Mouse (Mus musculus) T-cell, adult 2 months (primary cell): Measurements from ENCODE around the gene Ahdc1.
A peak's percentile ranks its signal among the peaks of the same experiment; 100 is the strongest.

Experiments used
- DNase-seq: peaks from one replicate; pipeline ENCODE4 v3.0.0; 2022; ENCODE audit warnings: low spot score

Ahdc1 gene

DNA sequence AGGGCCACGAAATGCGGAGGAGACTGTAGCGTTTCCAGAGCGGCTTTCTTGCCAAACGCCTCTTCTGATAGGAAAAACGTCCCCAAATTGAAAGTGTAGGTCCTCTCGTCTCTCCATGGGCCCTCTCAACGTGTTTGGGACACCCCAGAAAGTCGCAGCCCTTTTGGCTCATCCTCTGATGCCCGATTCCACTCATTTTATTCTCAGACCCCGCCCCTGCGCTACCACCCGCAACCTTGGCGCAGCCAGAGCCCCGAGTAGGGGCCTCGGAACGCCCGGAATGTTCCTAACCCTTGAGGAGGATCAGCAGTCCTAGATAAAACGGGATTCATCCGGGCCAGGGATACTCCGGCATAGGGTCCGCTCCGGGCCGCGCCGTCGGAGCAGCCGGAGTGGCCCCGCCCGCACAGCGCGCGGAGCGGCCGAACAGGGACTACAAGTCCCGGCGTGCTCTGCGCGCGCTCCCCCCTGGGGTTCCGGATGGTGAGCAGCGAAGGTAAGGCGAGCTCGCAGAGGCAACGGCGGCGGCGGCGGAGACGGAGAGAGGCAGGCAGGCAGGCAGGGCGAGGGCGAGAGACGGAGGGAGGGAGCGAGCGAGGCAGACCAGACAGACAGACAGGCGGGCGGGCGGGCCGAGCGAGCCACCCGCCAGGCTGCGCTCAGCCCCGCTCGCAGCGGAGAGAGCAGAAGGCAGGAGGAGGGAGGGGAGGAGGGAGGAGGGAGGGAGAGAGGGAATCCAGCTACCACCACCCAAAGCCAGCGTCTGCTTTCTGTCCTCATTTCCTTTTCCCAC lies at the start of gene Ahdc1:
Ahdc1 (plus strand) TSS at position 233 of the 793 bp plus-strand sequence.
- DNase-seq = peak; percentile 93

DNA sequence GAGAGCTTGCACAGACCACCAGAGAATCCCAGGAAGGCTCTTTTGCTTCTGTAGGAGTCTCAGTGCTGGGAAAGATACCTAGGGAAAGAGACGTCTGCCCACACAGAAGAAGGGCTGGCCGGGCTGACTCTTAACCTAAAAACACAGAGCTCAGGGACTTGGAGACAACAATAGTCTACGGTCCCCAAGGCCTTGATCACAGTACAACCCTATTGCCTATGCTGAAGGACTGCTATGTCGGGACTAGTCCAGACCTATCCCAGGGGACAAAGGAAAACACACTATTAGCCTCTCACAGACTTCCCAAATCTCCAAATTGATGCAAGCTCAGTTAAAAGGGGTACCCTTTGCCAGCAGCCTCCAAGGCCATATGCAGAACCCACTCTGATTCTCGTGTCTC lies 49.2 kb upstream of the Ahdc1 start:
- DNase-seq = no peak

GRCm38 (mm10) chr4:132962628-132963027 lies 48.4 kb upstream of the Ahdc1 start:
- DNase-seq = no peak

DNA sequence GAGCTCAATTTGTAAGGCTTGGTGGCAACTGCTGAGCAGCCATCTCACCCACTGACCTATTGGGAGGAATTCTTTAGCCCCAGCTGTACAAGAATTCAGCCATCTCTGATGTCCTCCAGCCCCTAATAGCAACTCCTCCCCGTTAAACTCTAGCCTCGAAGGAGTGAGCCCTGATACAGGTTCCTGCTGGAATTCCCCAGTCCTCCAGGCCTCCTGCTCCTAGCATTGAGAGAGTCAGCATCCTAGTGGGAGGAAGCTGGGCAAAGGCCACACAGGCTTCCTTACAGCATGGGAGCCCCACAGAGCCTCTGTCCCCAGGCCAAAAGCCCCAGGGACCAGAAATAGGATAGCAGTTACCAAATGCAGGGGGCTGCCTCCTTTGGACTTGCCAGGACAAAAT lies 47.6 kb upstream of the Ahdc1 start:
- no peak for DNase-seq

GRCm38 (mm10) chr4:132964064-132964463 lies 47.0 kb upstream of the Ahdc1 start:
- DNase-seq = no peak

DNA sequence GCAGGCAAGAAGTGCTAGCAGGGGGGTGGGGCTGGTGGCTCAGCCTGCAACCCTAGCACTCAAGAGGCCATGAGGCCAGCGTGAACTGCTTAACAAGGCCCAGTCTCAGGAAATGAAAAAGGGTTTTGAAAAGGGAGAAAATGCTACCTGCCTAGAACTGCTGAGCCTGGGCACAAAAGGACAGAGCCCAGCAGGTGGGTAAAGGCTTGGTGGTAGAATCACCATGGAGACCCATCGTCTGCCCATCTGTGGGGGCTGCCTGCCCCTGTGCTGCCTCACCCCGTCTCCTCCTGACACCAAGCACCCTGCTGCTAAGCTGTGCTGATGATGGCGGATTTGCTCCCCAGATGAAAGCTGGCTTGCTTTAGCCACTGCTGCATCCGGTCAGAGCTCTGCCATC lies 46.6 kb upstream of the Ahdc1 start:
- no peak for DNase-seq

DNA sequence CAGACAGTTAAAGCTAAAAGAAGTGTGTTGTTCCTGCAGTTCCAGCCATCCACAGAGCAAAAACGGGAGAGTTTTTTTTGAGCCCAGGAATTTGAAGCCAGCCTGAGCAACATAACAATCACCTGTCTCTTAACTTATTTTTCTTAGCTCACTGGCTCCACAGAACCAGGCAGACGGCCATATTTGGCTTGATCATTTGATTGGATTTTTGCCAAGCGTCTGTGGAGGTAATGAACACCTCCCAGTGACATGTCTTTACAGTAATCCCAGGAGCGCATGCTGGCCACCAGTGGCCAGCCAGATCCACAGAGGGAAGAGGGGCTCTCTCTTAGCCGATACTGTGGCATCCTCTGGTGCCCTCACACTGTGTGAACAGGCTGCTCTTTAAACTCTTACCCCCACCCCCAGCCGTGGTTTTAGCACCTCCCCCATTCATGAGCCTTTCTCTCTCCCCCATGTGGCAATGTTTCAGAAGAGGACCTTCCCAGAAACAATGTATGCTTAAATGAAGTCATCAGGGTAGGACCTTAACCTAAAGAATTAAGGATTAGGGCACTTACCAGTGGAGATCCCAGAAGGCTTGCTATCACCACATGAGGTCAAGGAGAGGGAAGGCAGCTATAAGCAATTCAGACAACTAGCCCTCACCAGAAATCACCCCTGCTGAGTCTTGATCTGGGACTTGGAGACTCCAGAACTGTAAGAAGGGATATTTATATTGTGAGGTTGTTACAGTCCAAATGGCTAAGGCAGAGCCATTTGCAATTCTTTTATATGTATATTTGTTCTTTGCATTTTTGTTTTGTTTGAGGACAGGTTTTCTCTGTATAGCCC lies 42.7 kb upstream of the Ahdc1 start:
- no peak for DNase-seq

- DNase-seq = no peak
Observed at GRCm38 (mm10) chr4:132971601-132972000, 39.5 kb upstream of the Ahdc1 start.

GRCm38 (mm10) chr4:132972101-132972500 lies 39.0 kb upstream of the Ahdc1 start:
- peak; percentile 73 for DNase-seq

DNA sequence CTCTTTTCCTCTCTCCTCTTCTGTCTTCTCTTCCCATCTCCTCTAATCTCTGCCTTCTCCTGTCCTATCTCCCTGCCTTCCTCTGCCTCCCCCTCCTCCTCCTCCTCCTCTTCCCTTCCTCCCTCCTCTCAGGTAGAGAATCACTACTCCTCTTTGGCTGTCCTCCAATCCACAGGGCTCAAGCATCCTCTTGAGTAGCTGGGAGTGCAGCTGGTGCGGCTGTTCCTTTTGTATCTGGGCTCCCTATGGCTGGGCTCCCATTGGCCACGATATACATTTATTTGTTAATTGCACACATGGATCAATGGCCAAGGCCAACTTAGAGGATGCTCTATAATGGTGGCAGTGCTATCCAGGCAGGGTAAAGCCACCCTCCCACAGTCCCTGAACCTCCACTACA lies 38.5 kb upstream of the Ahdc1 start:
- no peak for DNase-seq

DNA sequence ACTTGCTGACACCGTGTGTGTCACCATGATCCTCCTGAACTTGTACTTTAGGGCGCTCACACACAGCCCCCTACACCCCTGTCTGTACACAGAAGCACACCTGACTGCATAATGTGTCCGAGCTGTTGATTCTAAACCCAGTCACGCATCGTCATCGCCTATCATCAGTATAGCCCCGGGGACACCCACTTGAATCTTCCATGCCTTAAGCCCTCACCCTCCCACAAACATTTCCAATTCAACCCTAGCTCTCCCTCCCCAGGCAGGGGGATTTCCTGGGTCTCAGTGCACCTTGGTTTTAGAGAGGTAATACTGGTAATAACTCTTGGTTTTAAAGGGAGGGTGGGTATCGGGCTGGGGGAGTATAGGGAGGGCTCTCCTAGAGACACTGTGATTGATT lies 37.9 kb upstream of the Ahdc1 start:
- no peak for DNase-seq

- DNase-seq = peak; percentile 17
Observed at GRCm38 (mm10) chr4:132973814-132974398, 37.2 kb upstream of the Ahdc1 start, which contains the start of gene Fgr. Gene Fgr (plus strand): TSS chr4:132974095.

- no peak for DNase-seq
Observed at GRCm38 (mm10) chr4:132974904-132975303, 36.2 kb upstream of the Ahdc1 start.

- no peak for DNase-seq
Observed at GRCm38 (mm10) chr4:132975791-132976190, 35.3 kb upstream of the Ahdc1 start.

- peak; percentile 26 for DNase-seq
Observed at GRCm38 (mm10) chr4:132976729-132977128, 34.3 kb upstream of the Ahdc1 start.

DNA sequence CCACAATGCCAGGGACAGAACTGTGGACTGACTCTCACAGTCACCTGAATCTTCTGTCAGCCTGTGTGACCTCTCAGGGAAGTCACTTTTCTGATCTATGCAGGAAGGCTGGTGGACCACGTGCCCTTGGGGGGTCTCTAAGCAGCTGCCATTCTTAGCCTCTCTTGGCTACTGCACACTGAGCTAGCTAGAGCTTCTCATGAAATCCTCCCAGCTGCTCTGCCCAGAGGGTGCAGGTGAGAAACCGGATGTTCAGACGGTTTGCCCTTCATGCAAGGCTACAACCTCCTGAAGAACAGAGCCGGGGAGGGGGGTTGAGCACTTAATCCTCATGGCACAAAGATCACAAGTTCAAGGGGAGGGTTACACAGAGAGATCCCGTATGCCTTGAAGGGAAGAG lies 33.5 kb upstream of the Ahdc1 start:
- DNase-seq = peak; percentile 39

DNA sequence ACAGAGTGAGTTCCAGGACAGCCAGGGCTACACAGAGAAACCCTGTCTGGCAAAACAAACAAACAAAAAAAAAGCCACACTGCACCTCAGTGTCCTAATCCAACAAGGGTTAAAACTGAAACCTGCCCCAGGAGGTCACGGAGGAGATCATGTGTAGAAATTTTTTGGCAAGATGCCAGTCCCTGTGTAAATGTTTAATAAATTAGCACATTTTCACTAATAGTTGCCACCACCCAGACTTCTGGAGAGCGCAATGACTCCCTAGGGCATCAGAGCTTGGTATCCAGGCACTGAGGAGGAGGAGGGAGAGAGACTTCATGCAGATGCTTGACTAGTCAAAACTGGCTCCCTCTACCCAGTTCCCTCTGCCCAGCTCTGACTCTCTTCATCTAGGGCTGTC lies 31.9 kb upstream of the Ahdc1 start:
- DNase-seq = no peak

- peak; percentile 41 for DNase-seq
Observed at GRCm38 (mm10) chr4:132981621-132982020, 29.4 kb upstream of the Ahdc1 start.

GRCm38 (mm10) chr4:132982999-132983398 lies 28.1 kb upstream of the Ahdc1 start:
- no peak for DNase-seq

GRCm38 (mm10) chr4:132983664-132984512 lies 27.2 kb upstream of the Ahdc1 start:
- DNase-seq = no peak

GRCm38 (mm10) chr4:132988581-132989355 lies 22.3 kb upstream of the Ahdc1 start:
- DNase-seq = no peak
